Mouse (Mus musculus): ENCODE results near the gene Hes7.

The Hes7 gene

DNA sequence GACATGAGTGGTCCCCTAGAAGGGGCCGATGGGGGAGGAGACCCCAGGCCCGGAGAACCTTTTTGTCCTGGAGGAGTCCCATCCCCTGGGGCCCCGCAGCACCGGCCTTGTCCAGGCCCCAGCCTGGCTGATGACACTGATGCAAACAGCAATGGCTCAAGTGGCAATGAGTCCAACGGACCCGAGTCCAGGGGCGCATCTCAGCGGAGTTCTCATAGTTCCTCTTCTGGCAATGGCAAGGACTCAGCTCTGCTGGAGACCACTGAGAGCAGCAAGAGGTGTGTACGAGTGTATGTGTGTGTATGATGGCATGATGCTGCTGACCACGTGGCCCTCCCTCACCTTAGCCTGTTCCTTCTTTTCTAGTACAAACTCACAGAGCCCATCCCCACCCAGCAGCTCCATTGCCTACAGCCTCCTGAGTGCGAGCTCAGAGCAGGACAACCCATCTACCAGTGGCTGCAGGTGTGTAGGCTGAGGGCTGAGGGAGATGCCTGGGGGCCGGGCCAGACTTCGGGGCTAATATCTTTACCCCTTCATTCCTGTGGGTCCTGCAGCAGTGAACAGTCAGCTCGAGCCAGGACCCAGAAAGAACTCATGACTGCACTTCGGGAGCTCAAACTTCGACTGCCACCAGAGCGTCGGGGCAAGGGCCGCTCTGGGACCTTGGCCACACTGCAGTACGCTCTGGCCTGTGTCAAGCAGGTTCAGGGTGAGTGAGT is 19.4 kb upstream of the Hes7 start:
- peak; percentile 13 to 54 for DNase-seq (ENCODE audit: low spot score in 2 of 2)

DNA sequence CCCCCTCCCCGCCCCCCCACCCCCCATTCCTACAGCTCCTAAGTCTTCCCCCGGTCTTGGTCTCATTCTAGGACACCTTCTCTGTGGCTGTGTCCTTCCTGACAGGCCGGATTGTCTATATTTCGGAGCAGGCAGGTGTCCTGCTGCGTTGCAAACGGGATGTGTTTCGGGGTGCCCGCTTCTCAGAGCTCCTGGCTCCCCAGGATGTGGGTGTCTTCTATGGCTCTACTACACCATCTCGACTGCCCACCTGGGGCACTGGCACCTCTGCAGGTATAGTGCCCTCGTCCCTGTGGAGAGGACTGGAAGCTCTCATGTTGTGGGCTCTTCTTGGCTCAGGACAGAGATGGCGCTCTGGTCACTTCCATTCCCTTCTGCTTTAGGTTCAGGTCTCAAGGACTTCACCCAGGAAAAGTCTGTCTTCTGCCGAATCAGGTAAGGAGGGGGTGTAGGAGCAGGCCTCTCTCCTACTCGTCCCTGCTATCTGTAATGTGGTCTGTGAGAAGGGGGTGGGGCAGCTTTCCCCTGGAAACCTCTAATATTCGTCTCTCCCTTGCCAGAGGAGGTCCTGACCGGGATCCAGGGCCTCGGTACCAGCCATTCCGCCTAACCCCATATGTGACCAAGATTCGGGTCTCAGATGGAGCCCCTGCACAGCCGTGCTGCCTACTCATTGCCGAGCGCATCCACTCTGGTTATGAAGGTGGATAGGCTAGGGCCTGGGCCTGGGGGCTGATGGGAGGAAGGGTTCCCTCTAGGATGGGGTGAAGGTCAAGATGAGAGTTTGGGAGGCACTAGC is 18.4 kb upstream of the Hes7 start:
- DNase-seq (ENCODE audit: low spot score in 2 of 2) = peak in 1 of 2 experiments; percentile 7

DNA sequence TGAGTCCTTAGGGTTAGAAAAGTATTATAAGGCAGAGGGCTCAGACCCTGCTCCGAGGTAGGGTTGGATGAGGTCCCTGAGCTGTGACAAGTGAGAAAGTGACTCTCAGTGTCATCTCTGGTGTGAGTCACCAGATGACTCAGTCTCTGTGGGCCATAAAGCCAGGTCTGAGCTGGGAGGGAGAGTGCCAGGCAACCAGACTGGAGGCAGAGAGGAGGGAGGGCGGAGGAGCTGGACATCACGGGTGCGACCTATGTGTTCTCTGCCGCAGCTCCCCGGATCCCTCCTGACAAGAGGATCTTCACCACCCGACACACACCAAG is 17.8 kb upstream of the Hes7 start:
- DNase-seq (ENCODE audit: low spot score in 2 of 2) = no peak

DNA sequence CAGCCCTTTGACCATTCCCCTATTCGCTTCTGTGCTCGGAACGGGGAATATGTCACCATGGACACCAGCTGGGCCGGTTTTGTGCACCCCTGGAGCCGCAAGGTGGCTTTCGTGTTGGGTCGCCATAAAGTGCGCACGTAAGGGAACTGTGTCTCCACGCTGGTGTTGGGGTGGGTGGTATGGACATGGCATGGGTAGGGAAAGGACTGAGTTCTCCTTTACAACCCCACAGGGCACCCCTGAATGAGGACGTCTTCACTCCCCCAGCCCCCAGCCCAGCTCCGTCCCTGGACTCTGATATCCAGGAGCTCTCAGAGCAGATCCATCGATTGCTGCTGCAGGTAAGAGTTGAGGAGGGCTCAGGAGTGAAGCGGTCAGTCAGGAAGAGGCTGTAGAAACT is 17.1 kb upstream of the Hes7 start:
- peak; percentile 3 to 8 for DNase-seq (ENCODE audit: low spot score in 2 of 2)

DNA sequence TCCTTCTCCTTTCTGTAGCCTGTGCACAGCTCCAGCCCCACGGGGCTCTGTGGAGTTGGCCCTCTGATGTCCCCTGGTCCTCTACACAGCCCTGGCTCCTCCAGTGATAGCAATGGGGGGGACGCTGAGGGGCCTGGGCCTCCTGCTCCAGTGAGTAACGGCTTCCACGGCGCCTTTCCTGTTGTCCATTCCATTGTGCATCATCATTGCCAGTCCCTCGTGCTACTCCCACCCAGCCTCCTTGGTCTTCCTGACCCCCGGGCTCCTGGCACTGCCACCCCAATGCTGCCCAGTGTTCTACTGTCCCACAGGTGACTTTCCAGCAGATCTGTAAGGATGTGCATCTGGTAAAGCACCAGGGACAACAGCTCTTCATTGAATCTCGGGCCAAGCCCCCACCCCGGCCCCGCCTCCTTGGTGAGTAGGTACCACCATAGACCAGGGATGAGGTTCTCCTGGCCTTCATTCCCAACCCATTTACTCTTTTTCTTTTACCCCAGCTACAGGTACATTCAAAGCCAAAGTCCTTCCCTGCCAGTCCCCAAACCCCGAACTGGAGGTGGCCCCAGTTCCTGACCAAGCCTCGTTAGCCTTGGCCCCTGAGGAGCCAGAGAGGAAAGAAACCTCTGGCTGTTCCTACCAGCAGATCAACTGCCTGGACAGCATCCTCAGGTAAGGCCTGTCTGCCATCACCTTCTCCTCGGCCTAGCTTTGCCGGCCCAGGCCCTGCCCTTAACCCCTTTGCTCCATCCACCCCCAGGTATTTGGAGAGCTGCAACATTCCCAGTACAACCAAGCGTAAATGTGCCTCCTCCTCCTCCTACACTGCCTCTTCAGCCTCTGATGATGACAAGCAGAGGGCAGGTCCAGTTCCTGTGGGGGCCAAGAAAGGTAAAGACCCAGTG is 16.4 kb upstream of the Hes7 start:
- DNase-seq (ENCODE audit: low spot score in 2 of 2) = peak; percentile 8 to 9

DNA sequence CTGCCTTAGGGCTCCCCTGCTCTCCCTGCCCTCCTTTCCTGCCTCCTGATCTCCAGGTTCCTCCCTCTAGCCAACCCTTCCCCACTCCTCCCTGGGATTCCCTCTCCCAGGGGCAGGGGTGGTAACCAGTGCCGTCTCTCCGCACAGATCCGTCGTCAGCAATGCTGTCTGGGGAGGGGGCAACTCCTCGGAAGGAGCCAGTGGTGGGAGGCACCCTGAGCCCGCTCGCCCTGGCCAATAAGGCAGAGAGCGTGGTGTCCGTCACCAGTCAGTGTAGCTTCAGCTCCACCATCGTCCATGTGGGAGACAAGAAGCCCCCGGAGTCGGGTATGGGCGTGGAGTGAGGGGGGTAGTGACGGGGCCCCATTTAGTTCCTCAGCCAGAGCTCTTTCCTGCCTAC is 15.7 kb upstream of the Hes7 start:
- DNase-seq (ENCODE audit: low spot score in 2 of 2) = no peak

DNA sequence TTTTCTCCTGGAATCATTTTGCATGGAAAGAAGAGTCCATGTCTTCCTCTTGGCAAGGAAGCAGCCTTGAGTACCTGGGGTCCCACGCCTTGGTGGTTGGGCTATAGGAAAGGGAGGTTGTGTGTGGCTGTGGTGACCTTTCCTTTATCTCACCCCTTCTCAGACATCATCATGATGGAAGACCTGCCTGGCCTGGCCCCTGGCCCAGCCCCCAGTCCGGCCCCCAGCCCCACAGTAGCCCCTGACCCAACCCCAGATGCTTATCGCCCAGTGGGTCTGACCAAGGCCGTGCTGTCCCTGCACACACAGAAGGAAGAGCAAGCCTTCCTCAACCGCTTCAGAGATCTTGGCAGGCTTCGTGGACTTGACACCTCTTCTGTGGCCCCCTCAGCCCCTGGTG is 15.0 kb upstream of the Hes7 start:
- DNase-seq (ENCODE audit: low spot score in 2 of 2) = no peak

DNA sequence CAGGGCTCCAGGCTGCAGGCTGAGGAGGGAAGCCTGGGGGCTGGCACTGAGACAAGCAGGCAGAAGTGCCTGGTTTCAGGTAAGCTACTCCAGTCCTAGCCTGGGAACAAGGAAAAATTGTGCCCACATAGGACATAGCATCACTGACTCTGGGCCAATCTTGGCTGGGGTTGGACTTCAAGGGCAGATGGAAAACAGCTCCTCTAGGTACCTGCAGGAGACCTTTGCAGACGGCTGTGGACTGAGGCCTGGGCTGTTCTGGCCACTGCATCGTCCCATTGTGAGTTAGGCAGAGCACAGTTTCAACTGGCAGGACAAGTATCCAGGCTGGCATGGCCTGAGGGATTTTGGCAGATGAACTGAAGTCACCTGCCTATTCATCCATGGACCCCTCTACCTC is 14.4 kb upstream of the Hes7 start:
- DNase-seq (ENCODE audit: low spot score in 2 of 2) = no peak

DNA sequence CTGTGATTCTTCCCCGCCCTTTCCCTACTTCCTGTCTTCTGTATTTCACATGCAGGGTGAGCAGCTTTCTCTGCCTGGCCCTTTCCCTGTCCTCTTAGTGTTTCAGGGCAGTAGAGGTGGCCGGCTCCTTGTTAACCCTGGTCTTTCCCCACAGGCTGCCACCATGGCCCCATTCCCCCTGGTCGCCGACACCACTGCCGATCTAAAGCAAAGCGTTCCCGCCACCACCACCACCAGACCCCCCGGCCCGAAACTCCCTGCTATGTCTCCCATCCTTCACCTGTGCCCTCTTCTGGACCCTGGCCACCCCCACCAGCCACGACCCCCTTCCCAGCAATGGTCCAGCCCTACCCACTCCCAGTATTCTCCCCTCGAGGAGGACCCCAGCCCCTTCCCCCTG is 13.9 kb upstream of the Hes7 start:
- DNase-seq (ENCODE audit: low spot score in 2 of 2) = no peak

DNA sequence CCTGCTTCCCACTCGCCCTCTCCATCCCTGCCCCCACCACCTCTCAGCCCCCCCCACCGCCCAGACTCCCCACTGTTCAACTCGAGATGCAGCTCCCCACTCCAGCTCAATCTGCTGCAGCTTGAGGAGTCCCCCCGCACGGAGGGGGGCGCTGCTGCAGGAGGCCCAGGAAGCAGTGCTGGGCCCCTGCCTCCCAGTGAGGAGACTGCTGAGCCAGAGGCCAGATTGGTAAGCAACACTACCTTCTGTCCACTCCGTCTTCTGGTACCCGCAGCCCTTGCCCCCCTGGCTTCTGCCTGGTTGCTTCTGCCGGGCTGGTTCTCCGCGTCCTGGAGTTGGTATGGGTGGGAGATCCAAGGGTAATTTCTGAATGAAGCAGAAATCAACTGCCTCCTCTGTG is 13.4 kb upstream of the Hes7 start:
- no peak for DNase-seq (ENCODE audit: low spot score in 2 of 2)

DNA sequence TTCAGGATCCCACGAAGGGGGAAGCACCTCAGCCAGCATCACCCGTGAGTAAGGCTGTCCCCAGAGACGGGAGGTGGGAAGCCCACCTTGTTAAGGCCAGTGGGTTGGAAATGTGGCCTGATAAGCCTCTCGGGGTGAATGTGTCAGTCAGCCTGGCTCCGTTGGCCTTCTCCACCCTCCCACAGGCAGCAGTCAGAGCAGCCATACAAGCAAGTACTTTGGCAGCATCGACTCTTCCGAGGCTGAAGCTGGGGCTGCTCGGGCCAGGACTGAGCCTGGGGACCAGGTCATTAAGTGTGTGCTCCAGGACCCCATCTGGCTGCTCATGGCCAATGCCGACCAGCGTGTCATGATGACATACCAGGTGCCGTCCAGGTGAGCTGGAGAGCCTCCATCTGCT is 12.5 kb upstream of the Hes7 start:
- no peak for DNase-seq (ENCODE audit: low spot score in 2 of 2)

DNA sequence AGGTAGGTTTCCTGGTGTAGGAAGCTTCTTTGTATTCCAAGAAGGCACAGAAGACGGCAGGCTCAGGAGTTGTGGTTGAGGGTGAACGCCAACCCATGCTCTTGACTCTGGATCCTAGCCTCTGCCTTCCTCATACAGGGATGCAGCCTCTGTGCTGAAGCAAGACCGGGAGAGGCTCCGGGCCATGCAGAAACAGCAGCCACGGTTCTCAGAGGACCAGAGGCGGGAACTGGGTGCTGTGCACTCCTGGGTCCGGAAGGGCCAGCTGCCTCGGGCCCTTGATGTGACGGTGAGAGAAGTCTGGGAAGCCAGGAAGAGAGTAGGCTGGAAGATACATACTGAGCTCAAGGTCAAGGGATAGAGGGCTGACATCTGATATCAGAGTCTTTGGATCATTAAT is 12.0 kb upstream of the Hes7 start:
- DNase-seq (ENCODE audit: low spot score in 2 of 2) = no peak

DNA sequence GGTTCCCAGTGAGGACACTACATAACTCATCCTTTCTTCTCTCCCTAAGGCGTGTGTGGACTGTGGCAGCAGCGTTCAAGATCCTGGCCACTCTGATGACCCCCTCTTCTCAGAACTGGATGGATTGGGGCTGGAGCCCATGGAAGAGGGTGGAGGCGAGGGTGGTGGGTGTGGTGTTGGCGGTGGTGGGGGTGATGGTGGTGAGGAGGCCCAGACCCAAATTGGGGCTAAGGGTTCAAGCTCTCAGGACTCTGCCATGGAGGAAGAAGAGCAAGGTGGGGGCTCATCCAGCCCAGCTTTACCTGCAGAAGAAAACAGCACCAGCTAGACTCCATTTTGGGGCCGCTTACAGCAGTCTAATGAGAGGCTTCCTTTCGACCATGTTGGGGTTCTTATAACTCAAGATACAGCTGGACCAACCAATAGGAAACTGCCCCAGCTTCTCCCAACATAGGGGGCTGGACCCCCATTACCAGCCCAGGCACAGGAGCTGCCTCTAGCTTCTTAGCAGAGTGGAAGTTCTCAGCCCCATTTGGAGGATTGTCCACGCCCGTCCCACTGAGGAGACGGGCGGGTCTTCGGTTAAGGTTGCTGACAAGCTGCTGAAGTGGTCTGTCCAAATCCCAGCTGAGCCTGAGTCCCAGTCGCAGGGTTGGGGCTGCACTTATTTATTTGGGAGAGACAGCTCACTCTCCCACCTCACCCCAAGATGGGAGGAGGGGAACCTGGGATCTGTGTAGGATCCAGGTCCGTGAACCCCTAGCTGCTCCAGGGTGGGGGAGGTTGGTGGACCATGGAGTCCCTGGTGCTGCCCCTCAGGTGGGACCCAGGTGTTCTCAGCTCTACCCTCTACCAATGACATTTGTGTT is 10.9 kb upstream of the Hes7 start:
- DNase-seq (ENCODE audit: low spot score in 2 of 2) = no peak

DNA sequence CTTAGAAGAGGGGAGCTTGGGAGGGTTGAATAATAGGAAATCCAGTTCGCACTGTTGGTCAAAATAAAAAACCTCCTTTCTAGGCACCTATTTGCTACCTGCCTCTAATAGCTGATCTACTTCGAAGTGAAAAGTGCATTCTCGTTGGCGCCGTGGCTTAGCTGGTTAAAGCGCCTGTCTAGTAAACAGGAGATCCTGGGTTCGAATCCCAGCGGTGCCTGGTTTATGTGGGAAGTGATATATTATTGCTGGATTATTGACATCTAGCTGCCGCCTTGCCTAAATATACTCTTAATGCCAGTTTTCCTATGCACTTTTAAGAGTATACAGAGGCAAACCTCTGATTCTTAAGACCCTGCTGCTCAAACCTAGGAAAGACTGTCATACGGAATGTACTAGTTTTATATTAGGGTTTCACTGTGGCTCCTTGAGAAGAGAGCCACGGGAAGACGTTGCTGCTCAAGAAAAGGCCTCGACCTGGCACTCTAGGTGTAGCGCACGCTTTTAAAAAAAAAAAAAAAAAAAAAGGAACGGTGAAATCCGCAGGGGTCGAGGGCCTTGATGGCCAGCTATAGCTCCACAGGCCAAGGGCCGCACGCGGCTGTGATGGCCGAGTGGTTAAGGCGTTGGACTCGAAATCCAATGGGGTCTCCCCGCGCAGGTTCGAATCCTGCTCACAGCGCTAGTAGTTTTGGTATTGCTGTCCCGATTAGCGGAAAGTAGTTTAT is 9.7 kb upstream of the Hes7 start:
- DNase-seq (ENCODE audit: low spot score in 2 of 2) = peak in 1 of 2 experiments; percentile 92

DNA sequence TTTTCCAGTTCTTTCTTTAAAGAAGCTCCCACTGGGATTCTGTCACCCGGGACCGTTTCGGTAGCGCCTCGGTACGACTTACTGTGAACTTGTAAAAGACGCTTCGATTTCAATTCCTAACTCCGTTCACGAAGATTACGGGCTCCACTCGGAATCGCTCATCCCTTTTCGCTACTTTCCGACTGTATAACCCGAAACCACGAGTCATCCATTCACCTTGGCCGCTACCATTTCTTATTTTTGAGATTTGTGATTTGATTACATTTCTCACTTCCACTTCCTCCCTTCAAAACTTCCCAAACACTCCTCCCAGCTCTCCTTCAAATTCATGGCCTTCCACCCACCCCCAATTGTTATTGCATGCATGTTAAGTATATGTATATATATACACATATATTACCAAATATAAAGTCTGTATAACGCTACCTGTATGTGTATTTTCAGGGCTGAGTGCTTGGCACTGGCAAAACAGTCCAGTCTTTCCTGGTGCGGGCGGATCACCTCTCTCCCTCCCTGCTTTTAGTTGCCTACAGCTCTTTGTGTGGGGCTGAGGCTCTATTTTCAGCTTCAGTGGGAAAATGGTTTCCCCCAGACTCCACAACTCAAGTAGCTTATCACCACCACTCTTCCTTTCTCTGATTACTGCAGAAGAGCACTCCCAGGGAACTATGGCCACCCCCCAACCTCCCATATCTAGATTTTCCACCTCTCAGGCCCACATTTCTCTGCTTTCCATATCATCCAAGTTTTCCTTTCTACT is 9.0 kb upstream of the Hes7 start:
- no peak for DNase-seq (ENCODE audit: low spot score in 2 of 2)

DNA sequence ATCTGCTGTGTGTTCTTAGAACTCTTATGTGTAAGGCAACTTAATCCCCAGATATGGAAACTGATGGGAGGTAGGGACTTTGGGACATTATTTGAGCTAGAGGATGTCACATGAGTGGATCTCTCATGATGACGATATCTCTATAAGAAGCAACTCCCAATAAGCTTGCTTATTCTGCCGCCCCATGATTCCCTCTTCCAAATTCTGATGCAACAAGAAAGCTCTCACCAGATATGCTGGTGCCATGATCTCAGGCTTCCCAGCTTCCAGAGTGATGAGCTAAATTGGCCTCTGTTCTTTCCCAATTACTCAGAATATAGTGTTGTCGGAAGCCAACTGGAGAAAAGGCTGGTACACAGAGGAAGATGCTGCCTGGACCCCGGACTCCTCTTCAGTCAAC is 8.3 kb upstream of the Hes7 start:
- DNase-seq (ENCODE audit: low spot score in 2 of 2) = no peak

DNA sequence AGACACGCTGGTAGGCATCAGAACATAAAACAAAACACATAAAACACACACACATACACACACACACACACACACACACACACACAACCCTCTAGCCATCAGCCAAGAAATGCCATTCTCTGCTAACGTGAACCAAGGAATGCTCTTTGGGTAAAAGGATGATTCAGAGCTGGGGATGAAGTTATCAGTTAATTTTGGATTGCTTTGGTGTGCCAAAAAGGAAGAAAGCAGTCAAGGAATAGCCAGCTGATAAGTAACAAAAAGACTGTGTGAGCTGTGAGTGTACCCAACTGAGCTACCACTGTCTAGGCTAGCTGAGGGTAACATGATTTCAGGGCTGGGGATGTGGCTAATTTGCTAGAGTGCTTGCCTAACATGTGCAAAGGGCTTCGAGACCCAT is 6.2 kb upstream of the Hes7 start:
- no peak for DNase-seq (ENCODE audit: low spot score in 2 of 2)

DNA sequence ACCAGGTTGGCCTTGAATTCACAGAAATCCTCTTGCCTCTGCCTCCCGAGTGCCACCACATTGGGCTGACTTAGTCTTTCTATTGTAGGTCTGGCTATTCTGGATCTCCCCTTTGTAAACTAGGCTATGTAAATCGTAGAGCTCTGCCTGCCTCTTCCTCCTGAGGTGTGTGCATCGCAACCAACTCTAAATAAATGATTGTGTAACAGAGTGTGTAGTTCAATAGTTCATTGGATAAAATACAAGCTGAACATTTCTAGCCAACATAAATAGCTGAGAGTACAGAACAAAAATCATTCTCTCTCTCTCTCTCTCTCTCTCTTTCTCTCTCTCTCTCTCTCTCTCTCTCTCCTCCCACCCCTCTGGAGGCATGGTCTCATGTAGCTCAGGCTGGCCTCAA is 5.6 kb upstream of the Hes7 start:
- no peak for DNase-seq (ENCODE audit: low spot score in 2 of 2)

DNA sequence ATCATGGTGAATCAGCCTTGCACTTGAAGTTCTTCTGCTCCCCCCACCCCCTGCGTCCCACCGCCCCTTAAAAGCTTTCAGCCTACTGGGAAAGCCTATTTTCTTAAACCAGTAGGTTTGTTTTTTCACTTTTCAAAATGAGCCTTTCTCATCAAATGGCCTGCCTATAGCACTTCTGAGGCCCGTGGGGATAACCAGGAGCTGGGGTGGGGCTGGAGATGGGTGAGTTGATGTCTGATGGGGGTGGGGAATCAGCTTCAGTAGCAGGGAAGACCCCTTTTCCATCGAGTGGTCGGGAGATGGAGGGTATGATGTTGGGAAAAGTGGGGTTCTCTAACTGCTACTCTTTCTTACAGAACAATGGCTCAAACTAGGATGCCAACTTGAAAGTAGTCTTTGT is 3.4 kb upstream of the Hes7 start:
- DNase-seq (ENCODE audit: low spot score in 2 of 2) = no peak
